Mouse (Mus musculus): ENCODE measurements around the gene Maml3.

GRCm38 (mm10) chr3:51651149-51651548 lies 453.7 kb downstream of the Maml3 start:
- peak; percentile 49 for TF ChIP-seq CTCF (IDR thresholded peaks at IDR 0.05; ENCODE audit: low read depth)
- TF ChIP-seq EP300 (optimal IDR thresholded peaks at IDR 0.05): no peak

Measured in stomach, postnatal 0 days (tissue).